Mouse (Mus musculus) brain, embryonic 14.5 days (tissue): Measurements from ENCODE around the gene Nrp1.

Experiments used
- CTCF ChIP-seq: fragments of 200-500 bp; IDR thresholded peaks from 2 replicates; pipeline ENCODE4 v1.5.1; 2012; ENCODE audit warnings: inconsistent platforms, mild to moderate bottlenecking, moderate library complexity, borderline replicate concordance; ENCODE audit not compliant: insufficient read depth, insufficient read length; ENCODE audit errors: extremely low read depth
- POLR2A ChIP-seq: fragments of 200-500 bp; IDR thresholded peaks from 2 replicates; pipeline ENCODE4 v1.6.1; 2012; ENCODE audit warnings: mild to moderate bottlenecking, inconsistent platforms, borderline replicate concordance; ENCODE audit not compliant: poor library complexity, insufficient read depth, insufficient read length, severe bottlenecking; ENCODE audit errors: extremely low read depth

GRCm38 (mm10) chr8:128447320-128447719 lies 88.9 kb downstream of the Nrp1 start:
- TF ChIP-seq CTCF (no peak), POLR2A (no peak)
